Mouse (Mus musculus) Muller cell, postnatal 12 days (primary cell): ENCODE measurements around the gene Lmf1.
A peak's percentile ranks its signal among the peaks of the same experiment; 100 is the strongest.

ENCODE experiments used
- DNase-seq: peaks from one replicate; pipeline ENCODE4 v3.0.0-alpha.2; 2015; ENCODE audit errors: inconsistent ontology term

Gene Lmf1

GRCm38 (mm10) chr17:25568206-25568605 is 10.7 kb upstream of the Lmf1 start:
- DNase-seq = peak; percentile 94

GRCm38 (mm10) chr17:25568880-25569279 is 10.0 kb upstream of the Lmf1 start:
- DNase-seq = peak; percentile 41

- DNase-seq = no peak
These were observed 8.8 kb upstream of the Lmf1 start for GRCm38 (mm10) chr17:25569833-25570647.

GRCm38 (mm10) chr17:25570648-25571452 is 8.0 kb upstream of the Lmf1 start, which contains the start of gene Sox8:
Gene Sox8 (minus strand): TSS chr17:25570686.
- peak; percentile 99 for DNase-seq

GRCm38 (mm10) chr17:25571453-25571820 is 7.4 kb upstream of the Lmf1 start:
- DNase-seq = peak; percentile 33

GRCm38 (mm10) chr17:25575208-25575971 is 3.5 kb upstream of the Lmf1 start:
- no peak for DNase-seq

- no peak for DNase-seq
These were observed 2.9 kb upstream of the Lmf1 start for GRCm38 (mm10) chr17:25576034-25576433.

- no peak for DNase-seq
These were observed 1.6 kb upstream of the Lmf1 start for GRCm38 (mm10) chr17:25577263-25577662.

GRCm38 (mm10) chr17:25577702-25578101 is 1.2 kb upstream of the Lmf1 start:
- DNase-seq = no peak

GRCm38 (mm10) chr17:25579332-25580047 is 605 bp downstream of the Lmf1 start:
- DNase-seq = no peak

GRCm38 (mm10) chr17:25582076-25582475 is 3.2 kb downstream of the Lmf1 start:
- no peak for DNase-seq

- DNase-seq = no peak
These were observed 4.2 kb downstream of the Lmf1 start for GRCm38 (mm10) chr17:25583099-25583498.

- no peak for DNase-seq
These were observed 5.0 kb downstream of the Lmf1 start for GRCm38 (mm10) chr17:25583858-25584257.

GRCm38 (mm10) chr17:25584646-25585045 is 5.8 kb downstream of the Lmf1 start:
- no peak for DNase-seq

- no peak for DNase-seq
These were observed 11.2 kb downstream of the Lmf1 start for GRCm38 (mm10) chr17:25590068-25590467.

- DNase-seq = no peak
These were observed 12.1 kb downstream of the Lmf1 start for GRCm38 (mm10) chr17:25590985-25591384.

- peak; percentile 32 for DNase-seq
These were observed 13.5 kb downstream of the Lmf1 start for GRCm38 (mm10) chr17:25592336-25592735.

GRCm38 (mm10) chr17:25593411-25594261 is 14.8 kb downstream of the Lmf1 start:
- DNase-seq = peak; percentile 45

- DNase-seq = no peak
These were observed 16.6 kb downstream of the Lmf1 start for GRCm38 (mm10) chr17:25595495-25595894.

- no peak for DNase-seq
These were observed 18.7 kb downstream of the Lmf1 start for GRCm38 (mm10) chr17:25597537-25597936.
